Mouse (Mus musculus) retina, adult 2 months (tissue): Measurements from ENCODE around the gene Trappc1.

ENCODE experiments used
- DNase-seq: peaks from one replicate; pipeline ENCODE4 v3.0.0-alpha.2; 2012; ENCODE audit warnings: low read depth, low spot score

Gene Trappc1

GRCm38 (mm10) chr11:69328517-69328916 is 4.7 kb downstream of the Trappc1 start:
- DNase-seq = no peak

GRCm38 (mm10) chr11:69331152-69331551 is 7.4 kb downstream of the Trappc1 start:
- DNase-seq = no peak

GRCm38 (mm10) chr11:69331929-69332405 is 8.2 kb downstream of the Trappc1 start:
- no peak for DNase-seq

GRCm38 (mm10) chr11:69332713-69333253 is 9.0 kb downstream of the Trappc1 start:
- no peak for DNase-seq

- DNase-seq = no peak
Observed at GRCm38 (mm10) chr11:69333922-69334321, 10.1 kb downstream of the Trappc1 start.

- DNase-seq = no peak
Observed at GRCm38 (mm10) chr11:69334796-69335195, 11.0 kb downstream of the Trappc1 start.

- DNase-seq = peak; percentile 62
Observed at GRCm38 (mm10) chr11:69340161-69341131, 16.7 kb downstream of the Trappc1 start, which contains the start of gene Rnf227. TSS of gene Rnf227 (plus strand) at chr11:69340461.

GRCm38 (mm10) chr11:69346441-69346840 is 22.7 kb downstream of the Trappc1 start:
- DNase-seq = no peak

GRCm38 (mm10) chr11:69356544-69356943 is 32.8 kb downstream of the Trappc1 start:
- no peak for DNase-seq

- no peak for DNase-seq
Observed at GRCm38 (mm10) chr11:69357690-69358089, 33.9 kb downstream of the Trappc1 start.

- DNase-seq = no peak
Observed at GRCm38 (mm10) chr11:69362021-69362420, 38.2 kb downstream of the Trappc1 start.

- no peak for DNase-seq
Observed at GRCm38 (mm10) chr11:69362479-69362878, 38.7 kb downstream of the Trappc1 start.

- no peak for DNase-seq
Observed at GRCm38 (mm10) chr11:69364376-69364775, 40.6 kb downstream of the Trappc1 start.

- DNase-seq = peak; percentile 61
Observed at GRCm38 (mm10) chr11:69364910-69365309, 41.1 kb downstream of the Trappc1 start.

- DNase-seq = no peak
Observed at GRCm38 (mm10) chr11:69365722-69366121, 41.9 kb downstream of the Trappc1 start.

GRCm38 (mm10) chr11:69366157-69366854 is 42.5 kb downstream of the Trappc1 start:
- DNase-seq = peak; percentile 69

GRCm38 (mm10) chr11:69366855-69367615 is 43.3 kb downstream of the Trappc1 start:
- no peak for DNase-seq

- DNase-seq = no peak
Observed at GRCm38 (mm10) chr11:69367616-69368355, 44.0 kb downstream of the Trappc1 start.

GRCm38 (mm10) chr11:69368356-69369214 is 44.8 kb downstream of the Trappc1 start:
- no peak for DNase-seq
